Mouse (Mus musculus): ENCODE measurements around the gene Cnfn. TPM values are rescaled to one million over a fixed set of nuclear protein-coding genes. Genes with fewer than 3 reads are reported as not detected.
"Not testable (repeated sequence)": the region's sequence is repeated elsewhere in the genome, so short reads cannot be mapped to it uniquely, and the experiment has no call there.

Gene Cnfn
- total RNA-seq, 2 experiments from 2014 or later: not detected

- no peak for ATAC-seq (replicated peaks; ENCODE audit: low FRiP score, poor library complexity, severe bottlenecking)
Observed at GRCm38 (mm10) chr7:25376556-25376955, 7.0 kb upstream of the Cnfn start.

GRCm38 (mm10) chr7:25372441-25372840, 2.9 kb upstream of the Cnfn start:
- ATAC-seq (replicated peaks; ENCODE audit: low FRiP score, poor library complexity, severe bottlenecking): no peak

GRCm38 (mm10) chr7:25368333-25368732, 1.2 kb downstream of the Cnfn start:
- no peak for ATAC-seq (replicated peaks; ENCODE audit: low FRiP score, poor library complexity, severe bottlenecking)

GRCm38 (mm10) chr7:25367632-25368293, 1.8 kb downstream of the Cnfn start:
- no peak for ATAC-seq (replicated peaks; ENCODE audit: low FRiP score, poor library complexity, severe bottlenecking)

GRCm38 (mm10) chr7:25365937-25366625, 3.4 kb downstream of the Cnfn start:
- ATAC-seq (replicated peaks; ENCODE audit: low FRiP score, poor library complexity, severe bottlenecking): no peak

GRCm38 (mm10) chr7:25363632-25364031, 5.9 kb downstream of the Cnfn start:
- no peak for ATAC-seq (replicated peaks; ENCODE audit: low FRiP score, poor library complexity, severe bottlenecking)

GRCm38 (mm10) chr7:25363151-25363550, 6.4 kb downstream of the Cnfn start:
- peak; percentile 26; the same call in 1 of the 2 replicates for ATAC-seq (replicated peaks; ENCODE audit: low FRiP score, poor library complexity, severe bottlenecking)

GRCm38 (mm10) chr7:25358721-25359206, 10.8 kb downstream of the Cnfn start:
- no peak for ATAC-seq (replicated peaks; ENCODE audit: low FRiP score, poor library complexity, severe bottlenecking)

- no peak for ATAC-seq (replicated peaks; ENCODE audit: low FRiP score, poor library complexity, severe bottlenecking)
Observed at GRCm38 (mm10) chr7:25348861-25349260, 20.7 kb downstream of the Cnfn start.

- ATAC-seq (replicated peaks; ENCODE audit: low FRiP score, poor library complexity, severe bottlenecking): no peak
Observed at GRCm38 (mm10) chr7:25341000-25341784, 28.3 kb downstream of the Cnfn start.

- ATAC-seq (replicated peaks; ENCODE audit: low FRiP score, poor library complexity, severe bottlenecking): no peak
Observed at GRCm38 (mm10) chr7:25339329-25339728, 30.2 kb downstream of the Cnfn start.

- ATAC-seq (replicated peaks; ENCODE audit: low FRiP score, poor library complexity, severe bottlenecking): no peak
Observed at GRCm38 (mm10) chr7:25334472-25334871, 35.1 kb downstream of the Cnfn start.

- ATAC-seq (replicated peaks; ENCODE audit: low FRiP score, poor library complexity, severe bottlenecking): peak; percentile 72
Observed at GRCm38 (mm10) chr7:25333596-25334307, 35.8 kb downstream of the Cnfn start.

- ATAC-seq (replicated peaks; ENCODE audit: low FRiP score, poor library complexity, severe bottlenecking): no peak
Observed at GRCm38 (mm10) chr7:25326233-25326632, 43.3 kb downstream of the Cnfn start.

- not testable (repeated sequence) for ATAC-seq (replicated peaks; ENCODE audit: low FRiP score, poor library complexity, severe bottlenecking)
Observed at GRCm38 (mm10) chr7:25325431-25325830, 44.1 kb downstream of the Cnfn start.

GRCm38 (mm10) chr7:25323219-25323618, 46.3 kb downstream of the Cnfn start:
- ATAC-seq (replicated peaks; ENCODE audit: low FRiP score, poor library complexity, severe bottlenecking): no peak

- no peak for ATAC-seq (replicated peaks; ENCODE audit: low FRiP score, poor library complexity, severe bottlenecking)
Observed at GRCm38 (mm10) chr7:25322058-25322484, 47.5 kb downstream of the Cnfn start.

Data from erythroid progenitor cell, adult 5-6 weeks (primary cell).